16 mouse cellular contexts compared by ENCODE assay signal in the genomic region with DNA sequence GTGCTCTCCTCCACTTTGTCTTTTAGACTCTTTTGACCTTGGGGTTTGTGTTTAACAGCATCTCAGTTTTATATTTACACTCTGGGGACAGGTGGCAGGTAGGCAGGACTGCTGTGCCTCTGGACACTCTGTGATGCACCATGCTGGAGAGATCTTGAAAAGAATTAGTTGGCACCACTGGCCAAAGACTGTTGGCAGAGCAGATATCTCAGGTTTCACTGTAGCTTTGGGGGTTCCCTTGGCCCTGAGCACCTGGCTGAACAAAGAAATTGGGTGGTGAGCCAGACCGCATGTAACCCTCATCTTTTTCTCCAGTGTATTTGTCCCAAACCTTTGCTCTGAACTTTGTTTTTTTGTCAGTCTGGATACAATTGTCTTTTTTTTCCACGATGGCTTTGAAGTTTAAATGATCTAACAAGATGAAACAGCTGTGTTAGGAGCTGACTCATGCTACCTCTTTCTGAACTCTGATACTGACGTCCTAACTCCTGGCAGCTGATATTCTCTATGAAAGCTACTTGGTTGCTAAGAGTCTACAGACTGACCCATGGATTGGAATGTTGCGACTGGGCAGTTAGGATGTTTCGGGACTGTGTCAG.
DNase-seq lines count a peak whose midpoint lies in the region.
"Had no signal": no experiment of that assay in that cellular context is flagged by ENCODE, and none has a peak within 500 bp of the region (broad histone marks: within the 10 kb centered on the region; RNA-seq: fewer than 3 reads in every experiment).

No protein-coding gene starts in this region.

- DNase-seq in adrenal gland, adult 2 months = peak; percentile 6
- no peak for DNase-seq in adrenal gland, postnatal 4 days (ENCODE audit: low spot score in 2 of 2)
- DNase-seq in cerebellum, adult 11-12 months = peak; percentile 37
- no peak for DNase-seq in cerebellum, postnatal 25 days
- peak; percentile 53 for DNase-seq in cerebellum, adult 9-10 months
- no peak for DNase-seq in cerebellum, postnatal 14 days
- peak; percentile 61 for DNase-seq in Muller cell, postnatal 12 days (ENCODE audit: inconsistent ontology term)
- DNase-seq in frontal cortex, postnatal 25 days (ENCODE audit: low spot score in 2 of 2) = no peak
- DNase-seq: embryo, embryonic 11 days; gastrocnemius, postnatal 10 days; gastrocnemius, postnatal 36 days; heart, adult 2 months; heart, postnatal 14 days; heart, postnatal 4 days; kidney, adult 18-20 months; kidney, adult 9 months had no signal

Comparison
In these comparisons a context has a peak if more than half of its experiments do, and no peak if none do; other contexts are left out.
1. DNase-seq: peak in adrenal gland, adult 2 months (single experiment), cerebellum, adult 11-12 months (single experiment), cerebellum, adult 9-10 months (single experiment) and Muller cell, postnatal 12 days (single experiment); none in adrenal gland, postnatal 4 days (0 of 2), cerebellum, postnatal 25 days (0 of 2), cerebellum, postnatal 14 days (0 of 2) and frontal cortex, postnatal 25 days (0 of 2).